Mouse (Mus musculus) retina, adult 2 months (tissue): ENCODE measurements at regions not wholly inside any gene's neighbourhood (a gene's known extent, or its start where the extent isn't known, plus 50 kb on each side); places are given as distances from the start of the nearest gene placed in this dataset.

Experiments used
- DNase-seq: peaks from one replicate; pipeline ENCODE4 v3.0.0-alpha.2; 2012; ENCODE audit warnings: low read depth, low spot score

GRCm38 (mm10) chr6:36313586-36313985 lies 74.3 kb upstream of the Chrm2 start:
- DNase-seq: no peak
